Mouse (Mus musculus) thymus, postnatal 14 days (tissue): Measurements from ENCODE around the gene Nkiras2.
"Not testable (repeated sequence)": the region's sequence is repeated elsewhere in the genome, so short reads cannot be mapped to it uniquely, and the experiment has no call there.

Experiments used
- DNase-seq: peaks from one replicate; pipeline ENCODE4 v3.0.0; 2021

Gene Nkiras2

DNA sequence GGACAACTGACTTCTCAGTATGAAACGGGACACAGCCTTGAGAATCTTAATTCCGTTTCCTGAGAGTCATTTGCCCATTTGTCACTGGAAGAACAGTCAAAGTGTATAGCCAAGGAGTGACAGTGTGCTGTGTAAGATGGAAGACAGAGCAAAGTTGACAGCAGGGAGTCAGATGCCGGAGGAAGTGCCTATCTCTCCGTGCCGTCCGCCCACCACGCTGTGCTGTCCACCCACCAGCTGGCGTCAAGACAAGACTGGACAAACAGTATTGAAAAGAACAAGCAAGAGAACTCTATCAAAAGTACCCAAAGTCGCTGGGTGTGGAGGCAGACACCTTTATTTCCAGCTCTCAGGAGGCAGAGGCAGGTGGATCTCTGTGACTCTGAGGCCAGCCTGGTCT lies 15.9 kb upstream of the Nkiras2 start:
- DNase-seq: no peak

DNA sequence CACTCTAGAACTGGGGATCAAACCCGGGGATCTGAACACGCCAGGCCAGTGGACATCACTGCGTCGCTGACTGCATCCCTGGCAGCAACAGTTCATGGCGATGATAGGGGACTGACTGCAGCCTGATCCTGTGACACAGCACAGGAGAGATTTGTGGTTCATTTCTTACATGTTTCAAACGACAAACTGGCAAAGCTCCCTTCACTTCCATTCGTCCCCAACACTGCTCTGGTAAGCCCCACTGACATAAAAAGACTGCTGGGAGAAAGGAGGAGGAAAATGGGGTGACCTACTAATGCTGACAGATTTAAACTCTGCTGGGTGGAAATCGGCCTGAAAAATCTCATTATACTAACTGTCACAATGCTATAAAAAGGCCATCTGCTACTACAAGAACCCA lies 15.2 kb upstream of the Nkiras2 start:
- no peak for DNase-seq

DNA sequence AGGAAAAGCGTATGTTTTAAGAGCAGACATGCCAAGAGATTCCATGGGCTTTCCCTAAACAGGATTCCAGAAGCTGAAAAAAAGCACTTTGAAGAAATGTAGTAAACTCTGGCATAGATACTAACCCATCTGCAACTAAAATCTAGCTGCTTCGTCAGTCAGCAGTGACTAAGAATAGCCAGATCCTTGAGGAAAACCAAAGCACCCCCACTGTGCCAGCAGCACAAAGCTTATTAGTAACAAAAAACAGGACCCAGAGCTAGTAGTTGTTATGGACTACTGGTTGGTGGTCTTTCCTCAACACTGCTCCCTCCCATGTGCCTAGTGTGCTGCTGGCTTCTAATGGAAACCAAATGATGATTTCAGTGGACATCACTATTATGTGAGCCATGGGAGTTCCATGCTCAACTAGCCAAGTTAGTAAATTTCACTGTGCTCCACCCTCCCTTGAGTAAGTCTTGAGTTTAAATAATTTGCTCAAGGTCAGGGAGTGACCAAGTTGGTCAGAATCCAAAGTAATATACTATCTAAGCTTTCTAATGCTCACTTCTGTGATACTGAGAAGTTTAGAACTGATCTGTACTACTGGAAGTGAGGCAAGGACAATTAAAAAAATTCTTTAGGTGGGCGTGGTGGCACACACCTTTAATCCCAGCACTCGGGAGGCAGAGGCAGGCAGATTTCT lies 14.6 kb upstream of the Nkiras2 start:
- DNase-seq: no peak

DNA sequence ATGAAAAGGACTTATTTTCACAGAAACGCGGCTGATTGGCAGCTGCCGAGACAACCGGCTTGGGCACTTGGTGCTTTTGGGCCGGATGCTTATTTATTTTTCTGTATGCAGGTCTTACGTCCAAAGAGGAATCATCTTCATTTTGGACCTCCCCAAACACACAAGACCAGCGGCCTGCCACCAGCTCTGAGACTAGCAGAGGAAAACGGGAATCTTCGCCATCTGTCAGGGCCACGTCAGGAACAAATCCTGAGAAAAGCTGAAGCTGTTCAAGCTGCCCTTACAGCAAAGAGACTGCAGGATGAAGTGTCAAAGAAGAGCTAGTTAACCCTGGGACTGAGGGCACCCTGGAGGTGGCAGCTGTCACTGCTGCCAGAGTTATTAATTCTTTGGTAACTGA lies 13.6 kb upstream of the Nkiras2 start:
- no peak for DNase-seq

DNA sequence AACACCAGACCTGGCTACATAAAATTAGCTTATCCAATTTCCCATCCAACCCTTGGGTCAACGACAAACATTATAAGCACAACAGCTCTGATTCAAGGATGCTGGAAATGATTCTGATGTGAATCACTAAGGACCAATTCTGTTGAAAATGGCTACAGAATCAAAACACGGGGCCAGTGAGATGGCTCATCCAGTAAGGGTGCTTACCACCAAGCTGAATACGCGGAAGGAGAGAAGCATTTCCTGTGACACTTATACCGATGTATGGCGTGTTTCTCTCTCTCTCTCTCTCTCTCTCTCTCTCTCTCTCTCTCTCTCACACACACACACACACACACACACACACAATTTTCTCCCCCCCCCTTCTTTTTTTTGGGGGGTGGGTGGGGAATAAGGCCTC lies 11.9 kb upstream of the Nkiras2 start:
- DNase-seq: no peak

GRCm38 (mm10) chr11:100608796-100609195 lies 10.2 kb upstream of the Nkiras2 start:
- no peak for DNase-seq

- no peak for DNase-seq
Measured at GRCm38 (mm10) chr11:100609355-100609996, 9.6 kb upstream of the Nkiras2 start.

DNA sequence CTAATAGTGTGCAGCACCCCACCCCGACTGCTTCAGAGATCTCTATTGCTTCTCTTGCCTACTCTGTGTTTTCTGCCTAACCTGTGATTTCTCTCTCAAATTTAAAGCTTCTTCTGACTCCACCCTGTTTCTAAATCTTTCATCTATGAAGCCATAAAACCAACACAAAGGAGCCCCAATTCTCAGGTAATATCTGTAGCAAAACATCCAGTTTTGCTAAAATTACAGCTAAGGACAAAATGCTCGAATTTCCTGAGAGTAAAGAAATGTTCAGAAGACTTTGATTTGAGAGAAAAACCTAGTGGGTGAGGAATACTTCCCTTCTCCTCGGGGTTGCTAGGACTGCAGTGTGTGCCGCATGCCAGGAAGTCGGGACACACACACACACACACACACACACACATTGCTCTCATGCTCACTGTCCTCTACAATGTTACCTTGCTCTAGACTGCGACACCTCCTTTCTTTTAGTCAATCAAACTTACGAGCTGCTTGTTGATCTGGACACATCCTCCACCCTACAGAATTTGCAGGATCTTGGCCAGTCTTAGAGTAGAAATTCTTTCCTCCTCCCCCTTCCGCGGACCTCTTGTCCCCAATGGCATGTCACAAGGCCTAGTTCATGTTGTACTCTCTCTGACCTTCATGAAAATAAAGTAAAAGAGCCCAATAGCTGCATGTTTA lies 8.9 kb upstream of the Nkiras2 start:
- no peak for DNase-seq

DNA sequence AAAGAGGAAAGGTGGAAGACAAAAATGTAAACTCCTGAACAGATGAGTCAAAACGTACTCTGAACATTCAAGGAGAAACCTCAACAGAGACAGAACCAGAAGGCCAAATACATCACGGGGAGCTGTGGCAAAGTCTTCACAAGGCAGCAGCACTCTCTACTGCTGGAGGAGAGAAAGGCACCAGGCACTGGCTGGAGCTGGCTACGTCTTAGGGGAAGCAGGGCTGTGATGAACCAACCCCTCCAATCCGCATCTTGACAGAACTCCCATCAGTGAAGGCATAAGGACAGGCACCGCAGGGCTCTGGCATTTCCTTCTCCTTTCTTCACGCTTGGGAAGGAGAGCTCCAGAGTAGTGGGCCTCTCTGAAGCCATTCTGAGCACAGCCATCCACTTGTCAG lies 7.4 kb upstream of the Nkiras2 start:
- no peak for DNase-seq

DNA sequence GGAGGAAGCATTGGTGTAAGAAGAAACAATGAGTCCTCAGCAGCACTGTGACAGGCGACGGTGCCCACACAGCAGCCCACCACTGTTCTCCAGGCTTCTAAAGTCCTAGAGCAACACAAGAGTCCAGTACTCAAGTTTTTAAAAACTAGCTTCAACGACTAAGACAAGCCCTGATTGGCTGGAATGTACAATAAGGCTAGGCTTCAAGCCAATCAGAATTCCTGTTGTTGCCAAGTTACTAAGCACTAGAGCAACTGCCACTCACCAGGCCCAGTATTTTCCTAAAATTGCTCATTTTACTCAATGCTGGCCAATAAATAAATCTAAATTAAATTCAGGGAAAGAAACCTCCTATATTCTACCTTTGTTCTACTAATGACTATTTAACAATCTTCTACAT lies 5.8 kb upstream of the Nkiras2 start:
- DNase-seq: no peak

GRCm38 (mm10) chr11:100616332-100616731 lies 2.7 kb upstream of the Nkiras2 start:
- DNase-seq: no peak

DNA sequence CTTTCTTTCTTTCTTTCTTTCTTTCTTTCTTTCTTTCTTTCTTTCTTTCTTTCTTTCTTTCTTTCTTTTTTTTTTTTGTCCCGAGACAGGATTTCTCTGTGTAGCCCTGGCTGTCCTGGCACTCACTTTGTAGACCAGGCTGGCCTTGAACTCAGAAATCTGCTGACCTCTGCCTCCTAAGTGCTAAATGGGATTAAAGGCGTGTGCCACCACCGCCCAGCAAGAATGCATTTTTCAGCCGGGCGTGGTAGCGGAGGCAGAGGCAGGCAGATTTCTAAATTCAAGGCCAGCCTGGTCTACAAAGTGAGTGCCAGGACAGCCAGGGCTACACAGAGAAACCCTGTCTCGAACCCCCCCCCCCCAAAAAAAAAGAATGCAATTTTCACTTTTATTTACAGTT lies 2.2 kb upstream of the Nkiras2 start:
- not testable (repeated sequence) for DNase-seq

DNA sequence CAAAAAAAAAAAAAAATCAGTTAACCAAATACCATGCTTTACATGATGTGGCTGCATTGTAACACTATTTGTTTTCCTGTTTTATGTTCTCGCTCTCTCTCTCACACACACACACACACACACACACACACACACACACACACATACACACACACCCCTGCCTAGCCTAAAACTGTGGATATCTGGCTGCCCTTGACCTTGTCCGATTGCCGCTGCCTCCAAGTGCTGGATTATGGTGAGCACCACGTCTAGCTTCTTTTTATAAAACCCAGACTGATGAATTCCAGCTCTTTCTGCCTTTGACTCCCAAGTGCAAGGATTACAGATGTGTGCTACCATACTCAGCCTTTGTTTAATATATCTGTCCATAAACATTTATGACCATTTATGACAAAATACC lies 1.6 kb upstream of the Nkiras2 start:
- DNase-seq: no peak

DNA sequence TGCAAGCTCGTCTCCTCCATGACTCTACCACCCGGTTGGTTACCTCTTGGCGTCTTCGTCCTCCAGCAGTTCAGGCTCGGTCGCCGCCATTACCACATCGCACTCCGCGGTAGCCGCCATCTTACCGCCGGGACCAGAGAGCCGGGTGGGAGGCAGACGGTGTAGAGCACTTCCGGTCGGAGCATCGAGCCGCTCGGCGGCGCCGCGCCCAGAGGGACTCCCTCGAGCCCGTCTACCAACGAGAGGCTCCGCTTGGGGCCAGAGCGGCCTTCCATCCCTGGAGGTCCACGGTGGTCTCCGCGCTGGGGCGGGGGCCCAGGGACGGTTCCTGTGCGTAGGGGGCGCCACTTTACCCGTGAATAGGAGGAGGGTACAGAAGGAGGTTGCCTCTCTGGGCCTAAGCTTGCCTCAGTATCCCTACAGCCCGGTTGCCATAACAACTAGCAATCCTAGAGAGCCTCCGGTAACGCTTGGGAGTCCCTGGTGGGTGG lies 486 bp downstream of the Nkiras2 start:
- peak; percentile 98 for DNase-seq

DNA sequence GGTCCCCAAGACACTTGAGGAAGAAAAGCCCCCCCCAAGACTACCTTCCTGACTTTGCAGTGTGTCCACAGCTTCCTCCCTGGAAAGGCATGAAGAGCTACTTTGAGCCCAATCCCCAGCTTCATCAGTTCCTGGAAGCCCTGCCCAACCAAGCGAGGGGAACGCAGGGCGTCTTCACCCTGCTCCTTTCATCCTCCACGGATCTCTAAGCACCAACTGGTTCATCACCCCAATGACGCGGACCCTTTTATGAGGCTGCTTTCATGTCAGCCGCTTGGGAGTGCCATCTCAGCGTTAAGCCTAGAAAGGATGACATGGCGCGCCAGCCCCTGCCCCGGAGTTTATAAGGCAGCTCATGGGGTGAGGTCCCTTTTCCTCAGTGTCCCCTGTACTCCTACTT lies 938 bp downstream of the Nkiras2 start, which contains the start of gene Dnajc7:
Dnajc7 (minus strand) TSS at position 187 of the 400 bp plus-strand sequence.
- DNase-seq: peak; percentile 65

DNA sequence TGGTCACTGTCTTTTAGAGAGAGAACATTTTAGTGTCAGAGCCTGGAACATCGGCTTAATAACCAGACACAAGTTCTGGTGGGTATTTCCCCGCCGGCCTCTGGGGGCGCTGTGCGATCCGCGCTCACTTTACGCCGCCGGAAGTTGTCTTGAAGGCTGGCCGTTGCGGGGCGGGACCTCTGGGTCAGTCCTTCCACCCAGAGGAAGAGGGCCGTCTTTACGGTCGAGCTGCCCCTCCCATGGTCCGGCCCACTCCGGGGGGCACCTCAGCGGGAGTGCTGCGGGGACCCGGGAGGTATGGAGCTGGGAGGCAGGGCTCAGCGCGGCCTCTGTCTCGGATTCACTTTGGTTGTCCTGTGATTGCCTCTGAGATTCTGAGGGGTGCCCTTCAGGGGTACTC lies 3.7 kb downstream of the Nkiras2 start:
- DNase-seq: peak; percentile 94

DNA sequence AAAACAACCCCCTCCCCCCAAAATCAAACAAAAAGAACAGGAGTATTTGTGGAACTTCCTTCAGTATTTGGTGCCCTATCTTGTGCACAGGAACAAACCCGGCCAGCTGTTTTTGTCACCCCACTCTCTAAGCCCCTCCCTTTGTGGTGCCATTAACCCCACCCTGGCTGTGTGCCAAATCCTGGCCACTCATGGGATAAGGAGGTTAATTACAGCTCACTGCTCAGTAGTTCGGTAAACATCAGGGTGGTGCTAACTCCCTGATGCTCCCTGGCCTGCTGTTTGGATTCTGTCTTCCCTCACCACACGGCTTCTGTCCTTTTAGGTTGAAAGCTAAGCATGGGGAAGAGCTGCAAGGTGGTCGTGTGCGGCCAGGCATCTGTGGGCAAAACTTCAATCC lies 4.8 kb downstream of the Nkiras2 start:
- no peak for DNase-seq

DNA sequence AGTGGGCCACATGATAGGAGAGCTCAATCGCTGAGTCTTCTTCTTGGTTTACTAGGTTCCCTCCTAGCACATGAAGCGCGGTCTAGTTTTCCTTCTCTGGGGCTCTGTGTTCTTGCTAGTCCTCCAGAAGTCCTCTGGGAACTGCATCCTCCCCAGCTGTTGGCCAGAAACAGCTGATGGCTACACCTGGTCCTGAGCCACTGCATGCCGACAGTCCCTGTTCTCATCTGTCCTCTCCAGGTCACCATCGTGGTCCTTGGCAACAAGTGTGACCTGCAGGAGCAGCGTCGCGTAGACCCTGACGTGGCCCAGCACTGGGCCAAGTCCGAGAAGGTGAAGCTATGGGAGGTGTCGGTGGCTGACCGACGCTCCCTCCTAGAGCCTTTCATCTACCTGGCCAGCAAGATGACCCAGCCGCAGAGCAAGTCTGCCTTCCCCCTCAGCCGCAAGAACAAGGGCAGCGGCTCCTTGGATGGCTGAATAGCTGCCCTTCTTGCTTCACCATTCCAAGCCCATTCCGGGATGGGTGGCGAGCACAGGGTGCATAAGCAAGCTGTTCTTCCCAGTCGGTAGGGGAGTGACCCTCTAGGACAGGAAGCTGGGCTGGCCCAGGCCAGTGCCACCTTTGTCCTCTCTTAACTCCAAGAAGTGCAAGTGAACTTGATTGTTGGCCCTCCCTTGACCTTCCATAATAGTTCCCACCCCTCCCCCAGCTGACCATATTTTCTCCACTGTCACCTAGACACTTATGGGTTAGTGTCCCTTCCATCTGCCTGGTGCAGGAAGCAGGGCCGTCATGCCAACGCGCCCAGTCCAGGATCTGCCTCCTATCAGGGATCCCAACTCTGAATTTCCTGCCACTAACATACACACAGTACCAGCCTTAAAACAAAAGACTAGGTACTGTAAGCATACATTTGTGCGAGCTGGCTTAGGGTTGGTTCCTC lies 7.0 kb downstream of the Nkiras2 start:
- DNase-seq: no peak

DNA sequence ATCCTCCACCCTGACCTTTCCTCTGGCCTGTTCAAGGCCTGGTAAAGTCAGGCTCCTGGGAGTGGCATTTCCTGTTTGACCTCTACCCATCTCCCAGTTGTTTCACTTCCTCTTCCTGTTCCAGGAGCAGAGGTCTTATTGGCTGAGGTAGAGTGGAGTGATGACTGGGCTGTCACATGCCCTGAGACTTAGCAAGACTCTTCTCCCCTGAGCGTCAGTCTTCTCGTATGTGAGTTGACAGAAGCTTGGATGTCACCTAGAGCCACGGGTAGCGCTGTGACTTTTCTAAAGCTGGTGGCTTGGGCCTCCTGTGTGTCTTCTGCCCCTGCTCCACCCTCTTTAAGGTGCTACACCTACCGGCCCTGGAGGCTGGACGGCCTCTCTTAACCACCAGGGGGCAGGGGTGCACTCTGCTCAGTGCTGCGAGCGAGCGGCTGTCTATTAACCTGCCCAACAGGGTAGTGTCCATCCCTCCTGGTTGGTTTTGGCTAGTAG lies 7.7 kb downstream of the Nkiras2 start:
- peak; percentile 80 for DNase-seq

DNA sequence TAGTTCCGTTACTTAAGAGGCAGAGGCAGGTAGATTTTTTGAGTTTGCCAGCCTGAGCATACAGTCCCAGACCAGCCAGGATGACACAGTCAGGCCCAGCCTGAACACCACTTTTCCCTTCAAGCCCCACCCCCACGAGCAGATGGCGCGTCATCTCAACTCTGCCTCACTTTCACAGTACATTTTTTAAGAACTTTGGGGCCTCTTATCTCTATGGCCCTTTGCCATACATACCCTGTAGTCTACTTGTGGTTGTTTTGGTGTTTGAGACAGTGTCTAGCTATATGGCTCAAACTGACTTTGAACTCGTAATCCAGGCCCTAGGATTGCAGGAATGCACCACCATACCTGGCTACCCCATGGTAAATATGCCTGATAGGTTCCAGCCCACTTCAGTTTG lies 9.0 kb downstream of the Nkiras2 start:
- no peak for DNase-seq

- DNase-seq: no peak
Measured at GRCm38 (mm10) chr11:100628862-100629352, 9.9 kb downstream of the Nkiras2 start.

DNA sequence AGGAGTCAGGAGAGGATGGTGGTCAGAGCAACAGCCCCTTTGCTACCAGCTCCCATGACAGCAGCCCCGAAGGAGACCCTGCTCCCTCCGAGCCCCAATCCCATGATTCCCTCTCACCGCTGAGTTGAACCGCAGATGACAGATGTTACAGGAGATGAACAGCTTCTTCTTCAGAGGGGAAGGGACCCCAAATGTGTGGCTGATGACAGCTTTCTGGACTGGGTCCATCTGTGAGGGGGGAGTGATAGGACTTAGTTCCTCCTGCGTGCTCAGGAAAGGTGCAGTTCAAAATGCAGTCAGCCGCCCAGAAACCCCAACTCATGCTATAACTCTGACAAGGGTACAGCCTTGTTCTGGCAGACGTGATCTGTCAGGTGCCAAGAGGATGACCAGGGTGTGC lies 15.5 kb downstream of the Nkiras2 start:
- DNase-seq: no peak
